Mouse (Mus musculus) stomach, embryonic 14.5 days (tissue): Measurements from ENCODE around the gene Card11. TPM values are rescaled to one million over a fixed set of nuclear protein-coding genes. Genes with fewer than 3 reads are reported as not detected.

ENCODE experiments used
- ATAC-seq: fragments of 200-750 bp; cut with Nextera tagmentation; 2 replicates; pipeline ENCODE4 v1.8.0; 2017; ENCODE audit warnings: low read depth, moderate TSS enrichment; ENCODE audit not compliant: insufficient number of reproducible peaks, insufficient read depth, low FRiP score
- H3K27ac ChIP-seq: fragments of 300-500 bp; sonication (generic); 2 replicates; pipeline ENCODE4 v1.5.1; 2014; ENCODE audit warnings: mild to moderate bottlenecking, low read length, moderate library complexity, mixed read lengths
- H3K27me3 ChIP-seq: fragments of 300-500 bp; sonication (generic); 2 replicates; pipeline ENCODE4 v1.6.1; 2014; ENCODE audit warnings: low read length, control low read depth, mixed read lengths; ENCODE audit not compliant: control insufficient read depth, insufficient read depth
- H3K36me3 ChIP-seq: fragments of 300-500 bp; sonication (generic); 2 replicates; pipeline ENCODE4 v1.6.1; 2014; ENCODE audit warnings: mild to moderate bottlenecking, control low read depth, low read length, moderate library complexity, mixed read lengths; ENCODE audit not compliant: control insufficient read depth, insufficient read depth
- H3K4me1 ChIP-seq: fragments of 300-500 bp; sonication (generic); 2 replicates; pipeline ENCODE4 v1.6.1; 2014; ENCODE audit warnings: low read length, control low read depth, mixed read lengths; ENCODE audit not compliant: control insufficient read depth, insufficient read depth
- H3K4me2 ChIP-seq: fragments of 300-500 bp; sonication (generic); replicated peaks from 2 replicates; pipeline ENCODE4 v1.6.1; 2014; ENCODE audit warnings: low read depth, low read length, control low read depth
- H3K4me3 ChIP-seq: fragments of 300-500 bp; sonication (generic); 2 replicates; pipeline ENCODE4 v1.5.1; 2014; ENCODE audit warnings: low read depth, low read length, control low read depth
- H3K9ac ChIP-seq: fragments of 300-500 bp; sonication (generic); replicated peaks from 2 replicates; pipeline ENCODE4 v1.6.1; 2014; ENCODE audit warnings: low read depth, mild to moderate bottlenecking, control low read depth, low read length, moderate library complexity, mixed read lengths
- H3K9me3 ChIP-seq: fragments of 300-500 bp; sonication (generic); 2 replicates; pipeline ENCODE4 v1.6.1; 2016; ENCODE audit warnings: low read depth, low read length, control low read depth; ENCODE audit not compliant: control insufficient read depth
- WGBS: fragments of 180-500 bp; shearing (Covaris S2); extraction: QIAGEN DNeasy Blood & Tissue Kit; methylation state at CpG from one replicate; pipeline ENCODE4 v1.1.7; 2014; 5-methylcytosine and 5-hydroxymethylcytosine counted together
- microRNA-seq: library from miRNA; unstranded; fragments of <30 nt; microRNA quantifications from one replicate; pipeline ENCODE4, GENCODE M21; 2016
- polyA plus RNA-seq: library from polyadenylated mRNA; unstranded; fragments of >200 nt; fragmentation: Nextera tagmentation; extraction: Ambion mirVana; gene quantifications from 2 replicates; pipeline ENCODE4 v1.2.1, GENCODE M21; 2014

The Card11 gene
- polyA plus RNA-seq, 1 experiment from 2014 or later: 0.72 TPM

GRCm38 (mm10) chr5:140824126-140824525 lies 176.3 kb downstream of the Card11 start:
- H3K4me2 ChIP-seq: no peak overlapping the region
- peaks cover 19% of the 10 kb centered on the region for H3K4me1 ChIP-seq
- no peaks in the 10 kb centered on the region for H3K27me3 ChIP-seq
- no peak for ATAC-seq
- H3K36me3 ChIP-seq: no peaks in the 10 kb centered on the region
- H3K4me3 ChIP-seq: no peak overlapping the region
- WGBS: 77% methylated on average over 7 of the region's 7 CpGs
- H3K9ac ChIP-seq: no peak overlapping the region
- no peak overlapping the region for H3K27ac ChIP-seq
- H3K9me3 ChIP-seq: no peaks in the 10 kb centered on the region

- Histone ChIP-seq H3K36me3 (no peaks in the 10 kb centered on the region), H3K4me1 (peaks cover 15% of the 10 kb centered on the region), H3K27me3 (no peaks in the 10 kb centered on the region), H3K4me3 (no peak overlapping the region), H3K9ac (no peak overlapping the region), H3K27ac (no peak overlapping the region), H3K4me2 (no peak overlapping the region), H3K9me3 (no peaks in the 10 kb centered on the region)
- 95% methylated on average over 2 of the region's 2 CpGs for WGBS
- no peak for ATAC-seq
Measured at GRCm38 (mm10) chr5:140823386-140823785, 177.0 kb downstream of the Card11 start.

Small RNA genes within 50 kb of the gene (microRNA-seq; reads per million reads assigned to microRNA genes)
- not detected for gene Gm44385

Other genes starting within 250 kb of the Card11 start
- 16.2 and 17.2 TPM in 2 replicates for gene Gna12, start 170.2 kb downstream of the Card11 start, polyA plus RNA-seq
- 4.6 and 5.6 TPM in 2 replicates for gene Sdk1, start 240.9 kb upstream of the Card11 start, polyA plus RNA-seq